Mouse (Mus musculus) bone marrow, adult 2 months (tissue): ENCODE results near the gene Nme2.

ENCODE experiments used
- CTCF ChIP-seq: fragments of 200-500 bp; IDR thresholded peaks from 2 replicates; pipeline ENCODE4 v1.5.1; 2011; ENCODE audit warnings: low read length, control low read depth; ENCODE audit not compliant: control insufficient read depth, insufficient read depth
- POLR2A ChIP-seq: fragments of 200-500 bp; IDR thresholded peaks from 2 replicates; pipeline ENCODE4 v1.6.1; 2011; ENCODE audit warnings: low read depth, mild to moderate bottlenecking, control low read depth, low read length, borderline replicate concordance; ENCODE audit not compliant: control insufficient read depth

DNA sequence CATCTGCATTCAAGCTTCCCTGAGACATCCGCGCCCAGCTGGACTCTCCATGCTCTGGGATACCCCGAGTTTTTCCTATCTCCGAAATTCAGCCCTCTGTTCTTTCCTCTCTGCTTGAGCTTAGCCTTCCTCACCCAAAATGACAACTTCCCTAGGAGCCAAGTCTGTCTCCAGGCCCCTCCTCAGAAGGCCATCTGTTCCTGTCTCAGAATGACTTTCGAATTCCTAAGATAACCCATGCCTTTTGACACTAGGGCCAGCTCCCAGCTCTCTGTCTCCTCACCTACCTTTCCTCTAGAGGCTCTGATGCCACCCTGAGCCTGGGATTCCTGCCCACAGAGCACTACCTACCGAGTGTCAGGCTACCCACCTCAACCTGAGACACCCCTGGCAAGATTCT lies at the start of gene Nme2:
- TF ChIP-seq CTCF (no peak), POLR2A (no peak)
